Mouse (Mus musculus) megakaryocyte, embryonic 14.5 days (primary cell): Measurements from ENCODE around the gene Zp3.

ENCODE experiments used
- FLI1 ChIP-seq: IDR thresholded peaks from 2 replicates; pipeline ENCODE4 v1.6.1; 2012; ENCODE audit warnings: low read length, inconsistent platforms, mixed read lengths
- GATA1 ChIP-seq: IDR thresholded peaks from 3 replicates; pipeline ENCODE4 v1.6.1; 2012; ENCODE audit warnings: mixed read lengths, low read length, inconsistent platforms, borderline replicate concordance

DNA sequence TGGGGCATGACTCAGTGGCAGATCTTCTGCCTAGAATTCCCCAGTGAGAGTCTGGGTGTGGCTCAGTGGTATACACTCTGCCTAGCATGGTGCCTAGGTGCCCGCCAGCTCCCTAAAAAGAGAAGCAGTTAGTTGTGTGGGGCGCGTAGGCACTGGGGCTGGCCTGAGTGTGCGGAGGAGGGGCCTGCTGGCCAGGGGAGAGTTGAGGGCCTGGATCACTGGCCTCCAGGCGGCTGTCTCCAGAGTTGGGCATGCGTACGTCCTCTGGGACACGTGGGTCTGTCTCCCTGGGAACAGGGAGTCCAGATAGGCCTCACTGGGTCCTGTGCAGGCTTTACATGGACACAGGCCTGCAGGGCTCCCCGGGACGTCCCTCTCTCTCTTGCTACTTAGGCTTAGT, 35.0 kb downstream of the Zp3 start:
- no peak for TF ChIP-seq FLI1
- no peak for TF ChIP-seq GATA1
